Mouse (Mus musculus): ENCODE measurements at regions not wholly inside any gene's neighbourhood (a gene's known extent, or its start where the extent isn't known, plus 50 kb on each side); places are given as distances from the start of the nearest gene placed in this dataset.
"Not testable (repeated sequence)": the region's sequence is repeated elsewhere in the genome, so short reads cannot be mapped to it uniquely, and the experiment has no call there.

GRCm38 (mm10) chr4:9724801-9725200 is 1149.5 kb upstream of the 2610301B20Rik start:
- not testable (repeated sequence) for DNase-seq (ENCODE audit: low spot score)

GRCm38 (mm10) chr4:9737691-9738090 is 1136.6 kb upstream of the 2610301B20Rik start:
- no peak for DNase-seq (ENCODE audit: low spot score)

GRCm38 (mm10) chr4:9747411-9747938 is 1126.8 kb upstream of the 2610301B20Rik start:
- no peak for DNase-seq (ENCODE audit: low spot score)

GRCm38 (mm10) chr4:9748110-9748509 is 1126.2 kb upstream of the 2610301B20Rik start:
- DNase-seq (ENCODE audit: low spot score), result no peak

GRCm38 (mm10) chr4:9749877-9750276 is 1124.4 kb upstream of the 2610301B20Rik start:
- no peak for DNase-seq (ENCODE audit: low spot score)

- no peak for DNase-seq (ENCODE audit: low spot score)
Measured at GRCm38 (mm10) chr4:9750404-9750803, 1123.9 kb upstream of the 2610301B20Rik start.

GRCm38 (mm10) chr4:9763321-9763720 is 1111.0 kb upstream of the 2610301B20Rik start:
- no peak for DNase-seq (ENCODE audit: low spot score)

GRCm38 (mm10) chr4:9769633-9770205 is 1104.6 kb upstream of the 2610301B20Rik start:
- DNase-seq (ENCODE audit: low spot score), result no peak

GRCm38 (mm10) chr4:9770372-9771102 is 1103.8 kb upstream of the 2610301B20Rik start:
- DNase-seq (ENCODE audit: low spot score), result peak; percentile 36

GRCm38 (mm10) chr4:9771103-9771474 is 1103.2 kb upstream of the 2610301B20Rik start:
- no peak for DNase-seq (ENCODE audit: low spot score)

GRCm38 (mm10) chr4:9778391-9778790 is 1095.9 kb upstream of the 2610301B20Rik start:
- no peak for DNase-seq (ENCODE audit: low spot score)

GRCm38 (mm10) chr4:9779594-9779993 is 1094.7 kb upstream of the 2610301B20Rik start:
- no peak for DNase-seq (ENCODE audit: low spot score)

- peak; percentile 40 for DNase-seq (ENCODE audit: low spot score)
Measured at GRCm38 (mm10) chr4:9780179-9780578, 1094.1 kb upstream of the 2610301B20Rik start.

GRCm38 (mm10) chr4:9781318-9781717 is 1093.0 kb upstream of the 2610301B20Rik start:
- DNase-seq (ENCODE audit: low spot score), result no peak

- no peak for DNase-seq (ENCODE audit: low spot score)
Measured at GRCm38 (mm10) chr4:9787795-9788365, 1086.4 kb upstream of the 2610301B20Rik start.

- DNase-seq (ENCODE audit: low spot score), result no peak
Measured at GRCm38 (mm10) chr4:9790478-9790877, 1083.8 kb upstream of the 2610301B20Rik start.

Data from ovary, postnatal 14 days (tissue).